Mouse (Mus musculus) embryonic fibroblast, embryonic 13.5 days (primary cell): ENCODE data around the gene Tpd52l2. TPM values are rescaled to one million over a fixed set of nuclear protein-coding genes. Genes with fewer than 3 reads are reported as not detected.
A peak's percentile ranks its signal among the peaks of the same experiment; 100 is the strongest.

ENCODE experiments used
- H3K27ac ChIP-seq: 2 replicates; pipeline ENCODE4 v1.5.1; 2012; ENCODE audit warnings: low read length, control low read depth, inconsistent platforms; ENCODE audit not compliant: insufficient read depth
- H3K4me1 ChIP-seq: 2 replicates; pipeline ENCODE4 v1.6.1; 2011; ENCODE audit warnings: low read length; ENCODE audit not compliant: control insufficient read depth, insufficient read depth
- H3K4me3 ChIP-seq: 2 replicates; pipeline ENCODE4 v1.5.1; 2011; ENCODE audit warnings: mild to moderate bottlenecking, control low read depth, low read length; ENCODE audit not compliant: insufficient read depth
- CTCF ChIP-seq: IDR thresholded peaks from 2 replicates; pipeline ENCODE4 v1.5.1; 2011; ENCODE audit warnings: mild to moderate bottlenecking, control low read depth, low read length, moderate library complexity, borderline replicate concordance; ENCODE audit not compliant: insufficient read depth
- POLR2A ChIP-seq: IDR thresholded peaks from 2 replicates; pipeline ENCODE4 v1.6.1; 2011; ENCODE audit warnings: low read depth, mild to moderate bottlenecking, control low read depth, low read length, moderate library complexity
- polyA plus RNA-seq: library from polyadenylated mRNA; stranded (reverse); fragments of >200 nt; gene quantifications from 2 replicates; pipeline ENCODE4 v1.2.4, GENCODE M21; 2011; ENCODE audit warnings: low read depth; ENCODE audit not compliant: missing spikeins, insufficient read length

Tpd52l2 gene
- 96.5 and 103 TPM in 2 replicates for polyA plus RNA-seq

- Histone ChIP-seq H3K27ac (peak within 1 kb of the TSS; percentile 71), H3K4me3 (peak within 1 kb of the TSS; percentile 88), H3K4me1 (peaks cover 5% of the 10 kb centered on the region; the same call in 1 of the 2 replicates)
- TF ChIP-seq POLR2A (peak; percentile 88), CTCF (no peak)
Observed at GRCm38 (mm10) chr2:181496831-181497547, at the start of gene Tpd52l2. Gene Tpd52l2, plus strand, starts transcription at chr2:181497142.

- Histone ChIP-seq H3K27ac (no peak overlapping the region), H3K4me1 (no peaks in the 10 kb centered on the region), H3K4me3 (no peak overlapping the region)
- TF ChIP-seq POLR2A, result no peak
- TF ChIP-seq CTCF, result no peak
Observed at GRCm38 (mm10) chr2:181452181-181452580, 44.8 kb upstream of the Tpd52l2 start.

GRCm38 (mm10) chr2:181453274-181453673 lies 43.7 kb upstream of the Tpd52l2 start:
- no peak for TF ChIP-seq CTCF
- H3K27ac ChIP-seq, result no peak overlapping the region
- no peak overlapping the region for H3K4me3 ChIP-seq

GRCm38 (mm10) chr2:181455899-181456298 lies 41.0 kb upstream of the Tpd52l2 start:
- no peak for TF ChIP-seq CTCF
- TF ChIP-seq POLR2A, result no peak
- Histone ChIP-seq H3K27ac (no peak overlapping the region), H3K4me1 (no peaks in the 10 kb centered on the region), H3K4me3 (no peak overlapping the region)

More at GRCm38 (mm10) chr2:181453274-181453673, 43.7 kb upstream of the Tpd52l2 start:
- no peaks in the 10 kb centered on the region for H3K4me1 ChIP-seq

GRCm38 (mm10) chr2:181457831-181458230 lies 39.1 kb upstream of the Tpd52l2 start:
- no peak overlapping the region for H3K27ac ChIP-seq
- TF ChIP-seq POLR2A (no peak), CTCF (no peak)
- no peaks in the 10 kb centered on the region for H3K4me1 ChIP-seq
- H3K4me3 ChIP-seq, result peak overlapping the region; percentile 54

GRCm38 (mm10) chr2:181458411-181459152 lies 38.4 kb upstream of the Tpd52l2 start:
- Histone ChIP-seq H3K27ac (no peak overlapping the region), H3K4me1 (no peaks in the 10 kb centered on the region), H3K4me3 (peak overlapping the region; percentile 54)
- no peak for TF ChIP-seq CTCF
- TF ChIP-seq POLR2A, result no peak

- 0 out of 2 replicates have a peak within 1 kb of the TSS, but pooled peaks have one; percentile 11 for H3K27ac ChIP-seq
- H3K4me1 ChIP-seq, result no peaks in the 10 kb centered on the region
- H3K4me3 ChIP-seq, result peak within 1 kb of the TSS; percentile 64
- TF ChIP-seq POLR2A (no peak; the same call in 1 of the 2 replicates), CTCF (no peak)
Observed at GRCm38 (mm10) chr2:181459153-181459672, 37.7 kb upstream of the Tpd52l2 start, which contains the start of gene Zbtb46. Gene Zbtb46, minus strand, starts transcription at chr2:181459426.

- TF ChIP-seq CTCF, result no peak
- peak; percentile 64 for TF ChIP-seq POLR2A
- Histone ChIP-seq H3K4me3 (peak overlapping the region; percentile 64), H3K27ac (0 out of 2 replicates have a peak overlapping the region, but pooled peaks have one; percentile 11), H3K4me1 (no peaks in the 10 kb centered on the region)
Observed at GRCm38 (mm10) chr2:181459673-181460621, 37.0 kb upstream of the Tpd52l2 start.
